Mouse (Mus musculus) kidney, embryonic 15.5 days (tissue): ENCODE data around the gene Wdr43. TPM values are rescaled to one million over a fixed set of nuclear protein-coding genes. Genes with fewer than 3 reads are reported as not detected.
"Not testable (repeated sequence)": the region's sequence is repeated elsewhere in the genome, so short reads cannot be mapped to it uniquely, and the experiment has no call there.

ENCODE experiments used
- ATAC-seq: fragments of 200-750 bp; cut with Nextera tagmentation; replicated peaks from 2 replicates; pipeline ENCODE4 v1.8.0; 2017; ENCODE audit warnings: moderate TSS enrichment; ENCODE audit not compliant: low FRiP score
- H3K27ac ChIP-seq: fragments of 300-500 bp; sonication (generic); 2 replicates; pipeline ENCODE4 v1.5.1; 2015; ENCODE audit warnings: mild to moderate bottlenecking, inconsistent platforms
- H3K27me3 ChIP-seq: fragments of 300-500 bp; sonication (generic); 2 replicates; pipeline ENCODE4 v1.6.1; 2015; ENCODE audit warnings: inconsistent platforms
- H3K36me3 ChIP-seq: fragments of 300-500 bp; sonication (generic); 2 replicates; pipeline ENCODE4 v1.6.1; 2015; ENCODE audit warnings: inconsistent platforms
- H3K4me1 ChIP-seq: fragments of 300-500 bp; sonication (generic); 2 replicates; pipeline ENCODE4 v1.6.1; 2015; ENCODE audit warnings: inconsistent platforms
- H3K4me2 ChIP-seq: fragments of 300-500 bp; sonication (generic); 2 replicates; pipeline ENCODE4 v1.6.1; 2015; ENCODE audit warnings: moderate library complexity, mild to moderate bottlenecking, inconsistent platforms
- H3K4me3 ChIP-seq: fragments of 300-500 bp; sonication (generic); replicated peaks from 2 replicates; pipeline ENCODE4 v1.5.1; 2015; ENCODE audit warnings: mild to moderate bottlenecking, inconsistent platforms
- H3K9ac ChIP-seq: fragments of 300-500 bp; sonication (generic); 2 replicates; pipeline ENCODE4 v1.6.1; 2015; ENCODE audit warnings: mild to moderate bottlenecking, inconsistent platforms
- H3K9me3 ChIP-seq: fragments of 300-500 bp; sonication (generic); replicated peaks from 2 replicates; pipeline ENCODE4 v1.6.1; 2016; ENCODE audit warnings: inconsistent platforms
- WGBS: fragments of 180-500 bp; shearing (Covaris S2); methylation state at CpG from one replicate; pipeline ENCODE4 v1.1.7; 2015; ENCODE audit warnings: mixed read lengths; 5-methylcytosine and 5-hydroxymethylcytosine counted together
- polyA plus RNA-seq: library from polyadenylated mRNA; unstranded; fragments of >200 nt; fragmentation: Nextera tagmentation; extraction: Ambion mirVana; gene quantifications from 2 replicates; pipeline ENCODE4 v1.2.1, GENCODE M21; 2015

The Wdr43 gene
- polyA plus RNA-seq, 1 experiment from 2014 or later: 84.2 TPM

DNA sequence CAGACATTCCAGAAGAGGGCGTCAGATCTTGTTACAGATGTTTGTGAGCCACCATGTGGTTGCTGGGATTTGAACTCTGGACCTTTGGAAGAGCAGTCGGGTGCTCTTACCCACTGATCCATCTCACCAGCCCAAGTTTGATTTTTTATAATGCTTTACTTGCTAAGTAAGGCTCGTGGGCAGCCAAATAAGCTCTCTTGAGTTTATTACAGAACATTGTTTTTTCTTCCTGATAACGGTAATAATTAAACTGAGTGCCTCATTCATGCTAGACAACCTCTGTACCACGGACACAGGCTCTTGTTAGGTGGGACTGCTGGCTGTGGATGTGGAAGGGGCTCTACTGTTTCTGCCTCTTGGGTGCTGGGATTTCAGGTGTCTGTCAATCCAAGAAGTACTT lies 23.4 kb downstream of the Wdr43 start:
- not testable (repeated sequence) for ATAC-seq, H3K27me3 ChIP-seq, H3K9me3 ChIP-seq, H3K4me3 ChIP-seq, H3K4me1 ChIP-seq, H3K9ac ChIP-seq, H3K4me2 ChIP-seq, H3K27ac ChIP-seq
- WGBS: 69% methylated on average over 5 of the region's 5 CpGs
- H3K36me3 ChIP-seq: peaks cover 93% of the 10 kb centered on the region

DNA sequence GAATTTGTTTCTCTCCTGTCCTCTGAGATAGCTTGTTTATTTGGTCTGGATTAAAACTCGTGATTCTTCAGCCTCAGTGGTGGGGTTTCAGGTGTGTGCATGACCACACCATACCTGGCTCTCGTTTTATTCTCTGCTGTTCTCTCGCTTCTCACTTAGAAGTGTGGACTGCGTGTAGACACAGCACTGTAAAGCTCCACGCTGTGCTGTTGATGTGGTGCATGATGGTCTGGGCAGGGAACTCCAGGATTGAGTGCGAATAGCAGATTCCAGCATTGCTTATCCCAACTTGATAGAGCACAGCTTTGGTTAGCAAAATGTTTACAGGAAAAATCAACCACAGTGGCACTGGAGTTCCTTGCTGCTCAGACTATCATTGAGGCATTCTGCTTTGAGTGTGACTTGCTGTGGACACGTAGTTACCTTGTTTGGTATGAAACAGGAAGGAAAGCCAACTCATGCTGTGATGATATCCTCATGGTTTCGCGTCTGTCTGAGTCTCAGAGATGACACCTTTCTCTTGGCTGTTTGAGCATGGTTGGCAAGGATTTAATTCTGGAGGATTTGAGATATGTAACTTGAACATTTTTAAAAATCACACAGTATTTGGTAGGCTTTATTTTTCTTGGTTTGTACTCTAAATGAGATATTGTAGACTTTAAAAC lies 24.9 kb downstream of the Wdr43 start:
- no peak for ATAC-seq
- Histone ChIP-seq H3K4me1 (no peaks in the 10 kb centered on the region), H3K9me3 (no peaks in the 10 kb centered on the region), H3K27ac (no peak overlapping the region), H3K36me3 (peaks cover 91% of the 10 kb centered on the region), H3K4me2 (no peak overlapping the region), H3K9ac (no peak overlapping the region), H3K27me3 (no peaks in the 10 kb centered on the region), H3K4me3 (no peak overlapping the region)
- 92% methylated on average over 9 of the region's 9 CpGs for WGBS

DNA sequence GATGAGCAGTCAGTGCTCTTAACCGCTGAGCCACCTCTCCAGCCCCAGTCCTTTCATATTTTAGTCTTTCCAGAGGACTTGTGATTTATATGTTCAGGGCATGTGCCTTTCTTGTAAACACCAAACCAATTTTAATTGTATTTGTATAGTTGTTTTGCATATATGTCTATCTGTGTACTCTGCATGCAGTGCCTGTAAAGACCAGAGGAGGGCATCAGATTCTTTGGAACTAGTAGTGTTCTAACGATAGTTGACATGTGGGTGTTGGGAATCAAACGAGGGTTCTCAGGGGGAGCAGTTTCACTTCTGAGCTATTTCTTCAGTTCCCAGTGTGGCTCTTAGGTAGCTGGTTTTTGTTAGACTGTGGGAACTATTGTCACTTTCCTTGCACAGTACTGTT lies 26.5 kb downstream of the Wdr43 start:
- H3K27ac ChIP-seq: no peak overlapping the region
- peaks cover 90% of the 10 kb centered on the region for H3K36me3 ChIP-seq
- 81% methylated on average over 3 of the region's 3 CpGs for WGBS
- H3K4me3 ChIP-seq: no peak overlapping the region
- no peak for ATAC-seq
- no peaks in the 10 kb centered on the region for H3K9me3 ChIP-seq
- H3K4me1 ChIP-seq: no peaks in the 10 kb centered on the region
- no peak overlapping the region for H3K4me2 ChIP-seq
- no peak overlapping the region for H3K9ac ChIP-seq
- H3K27me3 ChIP-seq: no peaks in the 10 kb centered on the region

DNA sequence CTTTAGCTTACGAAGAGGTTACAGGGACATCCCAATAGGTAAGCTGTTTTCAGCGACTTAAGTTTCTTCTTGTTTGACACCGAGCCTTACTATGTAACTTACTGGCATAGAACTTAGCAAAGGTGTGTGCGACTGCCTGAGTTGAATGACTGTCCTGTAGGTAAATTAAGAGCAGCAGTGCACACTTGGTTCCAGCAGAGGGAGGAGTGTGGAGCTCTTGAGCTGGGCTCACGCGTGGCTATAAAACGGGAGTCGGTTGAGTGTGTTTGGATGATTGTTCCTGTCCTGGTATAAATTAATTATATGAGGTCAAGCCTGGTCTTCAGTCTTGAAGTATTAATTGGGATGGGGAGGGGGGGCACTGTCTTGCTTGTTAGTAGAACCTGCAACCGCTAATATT lies 34.3 kb downstream of the Wdr43 start:
- Histone ChIP-seq H3K4me2 (no peak overlapping the region), H3K36me3 (peaks cover 86% of the 10 kb centered on the region), H3K9ac (no peak overlapping the region), H3K4me1 (no peaks in the 10 kb centered on the region), H3K9me3 (no peaks in the 10 kb centered on the region), H3K4me3 (no peak overlapping the region), H3K27ac (no peak overlapping the region), H3K27me3 (no peaks in the 10 kb centered on the region)
- no peak for ATAC-seq
- WGBS: 89% methylated on average over 9 of the region's 9 CpGs

DNA sequence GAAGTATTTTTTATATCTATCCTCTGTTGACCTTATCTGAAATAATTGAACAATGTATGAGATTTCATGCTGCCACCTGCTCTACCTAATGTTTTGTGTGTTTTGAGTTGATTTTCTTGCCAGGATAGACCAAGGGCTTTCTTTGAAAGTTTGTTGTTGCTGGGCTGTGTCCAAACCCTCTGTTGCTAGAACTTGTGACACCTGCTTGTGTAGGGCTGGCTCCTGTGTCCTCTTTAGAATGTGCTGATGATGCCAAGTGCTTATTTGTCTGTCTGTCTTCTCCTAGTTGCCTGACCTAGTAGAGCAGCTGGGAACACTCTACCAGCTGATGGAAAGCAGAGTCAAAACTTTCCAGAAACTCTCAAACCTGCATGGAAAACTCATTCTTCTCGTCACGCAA lies 36.8 kb downstream of the Wdr43 start:
- H3K27ac ChIP-seq: no peak overlapping the region
- peaks cover 87% of the 10 kb centered on the region for H3K36me3 ChIP-seq
- no peaks in the 10 kb centered on the region for H3K27me3 ChIP-seq
- no peaks in the 10 kb centered on the region for H3K4me1 ChIP-seq
- H3K9me3 ChIP-seq: no peaks in the 10 kb centered on the region
- no peak overlapping the region for H3K4me2 ChIP-seq
- H3K4me3 ChIP-seq: no peak overlapping the region
- ATAC-seq: no peak
- H3K9ac ChIP-seq: no peak overlapping the region
- 86% methylated on average over 2 of the region's 2 CpGs for WGBS

DNA sequence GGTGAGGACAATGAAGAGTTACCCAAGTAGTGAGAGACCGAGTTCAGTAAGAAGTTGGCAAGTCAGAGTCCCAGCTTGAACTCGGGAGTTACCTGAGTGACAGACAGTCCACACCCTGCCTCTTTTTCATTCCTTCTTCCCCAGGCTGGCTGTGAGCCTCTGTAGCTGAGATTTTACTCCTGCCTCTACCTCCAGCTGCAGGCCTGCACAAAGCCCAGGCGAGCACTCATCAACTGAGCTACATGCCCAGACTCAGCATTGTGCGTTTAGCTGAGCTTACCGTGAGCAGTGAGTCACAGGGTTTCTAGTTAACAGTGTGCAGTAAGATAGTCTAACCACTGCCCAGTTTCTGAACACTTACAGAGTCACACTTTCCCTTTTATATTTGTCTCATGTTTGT lies 37.2 kb downstream of the Wdr43 start:
- Histone ChIP-seq H3K9ac (no peak overlapping the region), H3K4me1 (no peaks in the 10 kb centered on the region), H3K27ac (no peak overlapping the region), H3K36me3 (peaks cover 88% of the 10 kb centered on the region), H3K4me2 (no peak overlapping the region), H3K9me3 (no peaks in the 10 kb centered on the region), H3K4me3 (no peak overlapping the region), H3K27me3 (no peaks in the 10 kb centered on the region)
- WGBS: 91% methylated on average over 5 of the region's 5 CpGs
- ATAC-seq: no peak

DNA sequence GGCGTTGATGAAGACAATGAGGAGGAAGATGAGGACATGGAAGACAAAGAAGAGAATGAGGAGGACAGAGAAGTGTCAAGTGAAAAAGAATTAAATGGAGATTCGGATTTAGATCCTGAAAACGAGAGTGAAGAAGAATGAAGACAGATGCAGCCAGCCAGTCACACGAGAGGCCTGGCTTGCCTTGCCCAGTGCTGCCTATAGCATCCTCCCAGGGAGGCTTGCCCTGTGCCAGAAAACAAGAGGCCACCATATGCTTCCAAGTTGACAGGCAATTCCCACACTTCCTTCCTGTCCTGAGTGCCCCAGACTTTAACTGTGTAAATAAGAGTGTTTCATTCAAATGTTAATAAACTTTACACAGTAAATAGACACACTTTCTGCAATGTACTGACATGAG lies 41.8 kb downstream of the Wdr43 start:
- Histone ChIP-seq H3K27ac (no peak overlapping the region), H3K4me2 (no peak overlapping the region), H3K9me3 (no peaks in the 10 kb centered on the region), H3K36me3 (peaks cover 56% of the 10 kb centered on the region), H3K9ac (no peak overlapping the region), H3K27me3 (no peaks in the 10 kb centered on the region), H3K4me1 (peaks cover 4% of the 10 kb centered on the region; the same call in 1 of the 2 replicates), H3K4me3 (no peak overlapping the region)
- WGBS: 91% methylated on average over 4 of the region's 4 CpGs
- no peak for ATAC-seq

DNA sequence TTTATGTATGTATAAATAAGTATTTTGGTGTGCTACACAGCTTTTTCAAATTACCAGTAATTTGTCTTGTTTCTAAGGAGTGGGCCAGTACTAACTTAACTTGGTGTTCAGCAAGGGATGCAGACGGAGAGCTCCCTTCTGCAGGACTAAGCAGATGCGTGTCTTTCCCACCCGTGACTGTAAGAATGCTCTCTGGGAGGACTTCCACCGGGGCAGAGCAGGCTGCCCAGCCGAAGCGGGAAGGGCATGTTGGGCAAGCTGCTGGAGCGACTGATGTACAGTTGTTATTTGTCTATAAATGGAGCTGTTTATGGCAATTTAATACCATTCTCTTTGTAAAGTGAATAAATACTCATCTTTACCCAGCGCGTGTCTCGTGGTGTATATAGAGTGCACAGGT lies 43.0 kb downstream of the Wdr43 start:
- Histone ChIP-seq H3K9me3 (no peaks in the 10 kb centered on the region), H3K36me3 (peaks cover 46% of the 10 kb centered on the region), H3K27me3 (no peaks in the 10 kb centered on the region), H3K4me2 (no peak overlapping the region), H3K9ac (no peak overlapping the region), H3K4me3 (no peak overlapping the region), H3K4me1 (peaks cover 9% of the 10 kb centered on the region; the same call in 1 of the 2 replicates), H3K27ac (no peak overlapping the region)
- no peak for ATAC-seq
- WGBS: 91% methylated on average over 10 of the region's 10 CpGs

DNA sequence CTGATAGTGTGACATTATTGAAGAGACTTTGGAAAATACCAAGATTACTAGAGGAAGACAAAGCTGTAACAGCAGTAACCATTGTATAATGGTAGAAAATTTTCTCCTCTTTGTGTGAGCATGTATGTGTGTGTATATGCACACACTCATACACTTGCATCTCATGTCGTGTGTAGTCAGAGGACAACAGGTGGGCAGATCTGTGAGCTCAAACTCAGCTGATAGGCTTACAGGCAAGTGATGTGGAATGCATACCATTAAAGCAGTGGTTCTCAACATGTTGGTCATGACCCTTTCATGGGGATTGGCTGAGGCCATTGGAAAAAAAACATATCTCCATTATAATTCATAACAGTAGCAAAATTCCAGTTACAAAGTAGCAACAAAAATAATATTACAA lies 44.7 kb downstream of the Wdr43 start:
- no peaks in the 10 kb centered on the region for H3K27me3 ChIP-seq
- H3K9ac ChIP-seq: no peak overlapping the region
- no peak for ATAC-seq
- peaks cover 9% of the 10 kb centered on the region; the same call in 1 of the 2 replicates for H3K4me1 ChIP-seq
- H3K27ac ChIP-seq: no peak overlapping the region
- peaks cover 35% of the 10 kb centered on the region for H3K36me3 ChIP-seq
- no peak overlapping the region for H3K4me3 ChIP-seq
- H3K9me3 ChIP-seq: no peaks in the 10 kb centered on the region
- H3K4me2 ChIP-seq: no peak overlapping the region
- 50% methylated on average over 1 of the region's 1 CpGs for WGBS

DNA sequence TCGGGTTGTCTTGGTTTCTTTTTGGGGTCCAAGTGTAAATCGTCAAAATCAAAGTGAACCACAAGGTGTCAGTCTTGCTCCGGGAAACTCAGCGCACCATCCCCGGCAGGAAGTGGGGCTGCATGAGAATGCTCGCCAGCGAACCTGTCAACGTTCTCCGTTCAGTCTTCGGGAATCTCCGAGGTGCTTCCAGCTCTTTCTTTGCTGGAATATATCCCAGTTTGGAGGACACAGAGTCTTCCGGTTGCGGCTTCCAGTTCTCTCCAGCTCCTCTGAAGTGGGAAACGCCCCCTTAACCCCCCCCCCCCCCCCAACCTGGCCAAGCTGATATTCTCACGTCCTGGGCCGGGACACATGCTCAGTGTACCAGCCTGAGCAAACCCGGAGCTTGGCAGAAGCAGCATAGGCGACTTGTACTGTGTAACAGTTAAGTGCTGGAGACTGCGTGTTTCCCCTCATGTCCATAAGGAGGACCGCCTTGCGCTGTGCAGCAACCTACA lies 47.1 kb downstream of the Wdr43 start:
- no peaks in the 10 kb centered on the region for H3K27me3 ChIP-seq
- H3K27ac ChIP-seq: no peak overlapping the region
- H3K4me3 ChIP-seq: peak overlapping the region; percentile 42
- peak overlapping the region; percentile 73 for H3K4me2 ChIP-seq
- peaks cover 9% of the 10 kb centered on the region; the same call in 1 of the 2 replicates for H3K4me1 ChIP-seq
- H3K36me3 ChIP-seq: peaks cover 11% of the 10 kb centered on the region; the same call in 1 of the 2 replicates
- no peak overlapping the region for H3K9ac ChIP-seq
- ATAC-seq: peak; percentile 81
- no peaks in the 10 kb centered on the region for H3K9me3 ChIP-seq
- 9% methylated on average over 21 of the region's 21 CpGs for WGBS

DNA sequence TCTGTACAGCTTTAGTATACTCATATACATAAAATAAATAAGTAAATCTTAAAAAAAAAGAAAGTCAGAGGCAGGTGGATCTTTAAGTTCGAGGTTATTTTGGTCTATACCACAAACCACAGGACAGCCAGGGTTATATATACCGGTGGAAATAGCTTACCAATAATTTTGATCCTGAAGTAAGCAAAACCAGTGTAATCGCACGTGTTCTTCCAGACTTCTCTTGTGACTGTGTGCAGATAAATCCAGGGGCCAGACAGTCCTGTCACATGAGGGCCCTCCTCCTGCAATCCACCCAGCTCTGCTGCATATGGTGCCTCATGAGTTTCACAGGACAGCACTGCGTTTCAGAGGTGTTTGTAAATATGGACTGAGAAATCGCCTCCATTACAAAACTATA lies 47.8 kb downstream of the Wdr43 start:
- WGBS: 78% methylated on average over 6 of the region's 6 CpGs
- ATAC-seq: no peak
- no peak overlapping the region for H3K9ac ChIP-seq

DNA sequence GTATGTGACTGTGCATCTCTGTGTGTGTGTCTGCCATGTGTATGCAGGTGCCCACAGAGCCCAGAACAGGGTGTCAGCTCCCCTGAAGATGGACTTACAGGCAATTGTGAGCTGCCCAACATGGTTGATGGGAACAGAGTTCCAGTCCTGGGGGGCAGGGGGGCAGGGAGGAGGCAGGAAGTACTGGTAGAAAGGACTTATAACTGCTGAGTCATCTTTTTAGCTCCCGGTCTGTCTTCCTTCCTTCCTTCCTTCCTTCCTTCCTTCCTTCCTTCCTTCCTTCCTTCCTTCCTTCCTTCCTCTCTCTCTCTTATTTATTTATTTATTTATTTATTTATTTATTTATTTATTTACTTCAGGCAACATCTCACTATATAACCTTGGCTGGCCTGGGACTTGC lies 48.5 kb downstream of the Wdr43 start:
- Histone ChIP-seq H3K36me3 (no peaks in the 10 kb centered on the region), H3K9ac (no peak overlapping the region), H3K9me3 (no peaks in the 10 kb centered on the region), H3K4me1 (peaks cover 9% of the 10 kb centered on the region; the same call in 1 of the 2 replicates), H3K4me3 (no peak overlapping the region), H3K27me3 (no peaks in the 10 kb centered on the region), H3K27ac (no peak overlapping the region), H3K4me2 (no peak overlapping the region)
- WGBS: 75% methylated on average over 1 of the region's 1 CpGs
- ATAC-seq: no peak

More for the DNA sequence above, 47.8 kb downstream of the Wdr43 start:
- Histone ChIP-seq H3K36me3 (peaks cover 6% of the 10 kb centered on the region; the same call in 1 of the 2 replicates), H3K9me3 (no peaks in the 10 kb centered on the region), H3K4me3 (no peak overlapping the region), H3K27me3 (no peaks in the 10 kb centered on the region), H3K4me1 (peaks cover 9% of the 10 kb centered on the region; the same call in 1 of the 2 replicates), H3K4me2 (no peak overlapping the region), H3K27ac (no peak overlapping the region)

DNA sequence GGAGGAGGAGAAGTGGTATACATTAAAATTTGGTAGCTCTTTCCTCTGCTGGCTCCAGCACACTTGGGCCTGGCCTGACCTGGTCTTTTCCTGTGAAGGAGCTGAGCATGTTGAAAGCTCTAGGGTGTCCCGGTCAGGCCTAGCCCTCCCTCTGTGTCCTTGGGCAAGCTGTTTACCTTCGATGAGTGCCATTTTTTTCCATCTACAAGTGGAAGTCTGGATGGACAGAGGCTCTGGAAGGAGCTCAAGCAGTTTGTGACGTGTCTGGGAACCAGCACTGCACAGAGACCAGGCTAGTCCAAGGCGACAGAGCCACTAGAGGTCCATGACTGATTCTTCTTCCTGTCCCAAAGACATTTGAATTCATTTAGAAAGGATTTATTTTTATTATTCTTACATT lies 49.5 kb downstream of the Wdr43 start:
- no peaks in the 10 kb centered on the region for H3K27me3 ChIP-seq
- H3K27ac ChIP-seq: no peak overlapping the region
- no peak overlapping the region for H3K4me3 ChIP-seq
- no peaks in the 10 kb centered on the region for H3K36me3 ChIP-seq
- H3K9ac ChIP-seq: no peak overlapping the region
- H3K4me2 ChIP-seq: no peak overlapping the region
- H3K9me3 ChIP-seq: no peaks in the 10 kb centered on the region
- WGBS: 79% methylated on average over 4 of the region's 4 CpGs
- peaks cover 9% of the 10 kb centered on the region; the same call in 1 of the 2 replicates for H3K4me1 ChIP-seq
- ATAC-seq: no peak
